Mouse (Mus musculus) kidney, postnatal 0 days (tissue): Measurements from ENCODE around the gene Gm20388. TPM values are rescaled to one million over a fixed set of nuclear protein-coding genes. Genes with fewer than 3 reads are reported as not detected.

ENCODE experiments used
- ATAC-seq: fragments of 200-750 bp; cut with Nextera tagmentation; replicated peaks from 2 replicates; pipeline ENCODE4 v1.8.0; 2017; ENCODE audit warnings: low read depth, moderate number of reproducible peaks, moderate TSS enrichment, moderate library complexity; ENCODE audit not compliant: low FRiP score
- DNase-seq: peaks from one replicate; pipeline ENCODE4 v3.0.0-alpha.2; 2016; ENCODE audit warnings: low spot score
- H3K27ac ChIP-seq: fragments of 300-500 bp; sonication (generic); 2 replicates; pipeline ENCODE4 v1.5.1; 2014; ENCODE audit warnings: mild to moderate bottlenecking
- H3K27me3 ChIP-seq: fragments of 300-500 bp; sonication (generic); 2 replicates; pipeline ENCODE4 v1.6.1; 2014; ENCODE audit warnings: low read length, mixed read lengths; ENCODE audit not compliant: insufficient read depth
- H3K36me3 ChIP-seq: fragments of 300-500 bp; sonication (generic); 2 replicates; pipeline ENCODE4 v1.6.1; 2014; ENCODE audit warnings: low read length, mixed read lengths; ENCODE audit not compliant: insufficient read depth
- H3K4me1 ChIP-seq: fragments of 300-500 bp; sonication (generic); replicated peaks from 2 replicates; pipeline ENCODE4 v1.6.1; 2014; ENCODE audit warnings: antibody characterized with exemption, low read length, mixed read lengths; ENCODE audit not compliant: insufficient read depth
- H3K4me2 ChIP-seq: fragments of 300-500 bp; sonication (generic); 2 replicates; pipeline ENCODE4 v1.6.1; 2014; ENCODE audit warnings: mild to moderate bottlenecking, low read length, moderate library complexity, mixed read lengths
- H3K4me3 ChIP-seq: fragments of 300-500 bp; sonication (generic); replicated peaks from 2 replicates; pipeline ENCODE4 v1.5.1; 2014; ENCODE audit warnings: low read depth, low read length
- H3K9ac ChIP-seq: fragments of 300-500 bp; sonication (generic); 2 replicates; pipeline ENCODE4 v1.6.1; 2014; ENCODE audit warnings: low read depth, low read length
- H3K9me3 ChIP-seq: fragments of 300-500 bp; sonication (generic); replicated peaks from 2 replicates; pipeline ENCODE4 v1.6.1; 2016; ENCODE audit warnings: low read length, inconsistent platforms, mixed read lengths
- CTCF ChIP-seq: IDR thresholded peaks from 2 replicates; pipeline ENCODE4 v1.5.1; 2016; ENCODE audit warnings: antibody characterized with exemption, low read depth, mild to moderate bottlenecking, moderate library complexity
- WGBS: fragments of 180-500 bp; shearing (Covaris S2); extraction: QIAGEN DNeasy Blood & Tissue Kit; methylation state at CpG from one replicate; pipeline ENCODE4 v1.1.7; 2014; 5-methylcytosine and 5-hydroxymethylcytosine counted together
- polyA plus RNA-seq: library from polyadenylated mRNA; unstranded; fragments of >200 nt; fragmentation: Nextera tagmentation; extraction: Ambion mirVana; gene quantifications from 2 replicates; pipeline ENCODE4 v1.2.1, GENCODE M21; 2015

Gm20388 gene
- polyA plus RNA-seq, 1 experiment from 2014 or later, result not detected

DNA sequence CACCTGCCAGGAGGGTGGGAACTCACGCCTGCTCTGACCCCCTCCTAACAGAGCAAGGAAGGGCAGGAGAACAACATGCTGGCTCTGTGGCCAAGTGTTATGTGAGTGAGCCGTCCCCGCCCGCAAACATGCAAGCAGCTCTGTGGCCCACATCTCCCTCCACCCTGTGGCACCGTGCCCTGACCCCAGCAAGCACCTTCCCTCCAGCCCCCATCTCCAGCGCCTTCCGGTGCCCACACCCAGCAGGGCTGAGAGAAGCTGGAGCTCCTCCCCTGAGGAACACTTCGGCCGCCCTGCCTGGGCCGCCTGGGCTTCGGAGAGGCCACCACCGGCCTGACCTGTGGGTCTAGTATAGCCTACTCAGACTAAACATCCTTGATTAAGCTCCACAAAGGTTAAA, 1535.5 kb downstream of the Gm20388 start:
- H3K4me3 ChIP-seq, result no peak overlapping the region
- ATAC-seq, result no peak; the same call in 1 of the 2 replicates
- WGBS, result 67% methylated on average over 12 of the region's 12 CpGs
- TF ChIP-seq CTCF, result no peak
- no peaks in the 10 kb centered on the region for H3K9me3 ChIP-seq
- no peaks in the 10 kb centered on the region for H3K36me3 ChIP-seq
- no peaks in the 10 kb centered on the region for H3K4me1 ChIP-seq
- no peak overlapping the region for H3K4me2 ChIP-seq
- no peak overlapping the region for H3K27ac ChIP-seq
- DNase-seq, result no peak
- H3K9ac ChIP-seq, result no peak overlapping the region
- no peaks in the 10 kb centered on the region for H3K27me3 ChIP-seq

DNA sequence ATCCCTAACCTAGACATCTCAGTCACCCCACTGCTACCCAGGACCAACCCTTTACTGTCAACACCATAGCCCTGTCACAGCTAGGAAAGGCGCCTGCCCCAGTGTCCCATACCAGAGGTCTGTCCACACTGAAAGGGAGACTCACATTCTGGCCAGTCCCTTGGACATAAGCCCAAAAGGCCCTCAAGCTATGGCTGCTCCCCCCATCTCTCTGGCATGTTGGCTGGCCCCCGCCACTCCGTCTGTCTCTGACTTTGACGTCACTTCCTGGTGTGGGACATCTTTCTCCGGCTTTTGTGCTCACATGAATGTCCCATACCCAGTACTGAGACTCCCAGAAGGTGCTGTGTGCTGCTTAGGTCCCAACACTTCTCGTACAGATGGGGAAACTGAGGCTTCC, 1536.2 kb downstream of the Gm20388 start:
- Histone ChIP-seq H3K36me3 (no peaks in the 10 kb centered on the region), H3K4me3 (no peak overlapping the region)

DNA sequence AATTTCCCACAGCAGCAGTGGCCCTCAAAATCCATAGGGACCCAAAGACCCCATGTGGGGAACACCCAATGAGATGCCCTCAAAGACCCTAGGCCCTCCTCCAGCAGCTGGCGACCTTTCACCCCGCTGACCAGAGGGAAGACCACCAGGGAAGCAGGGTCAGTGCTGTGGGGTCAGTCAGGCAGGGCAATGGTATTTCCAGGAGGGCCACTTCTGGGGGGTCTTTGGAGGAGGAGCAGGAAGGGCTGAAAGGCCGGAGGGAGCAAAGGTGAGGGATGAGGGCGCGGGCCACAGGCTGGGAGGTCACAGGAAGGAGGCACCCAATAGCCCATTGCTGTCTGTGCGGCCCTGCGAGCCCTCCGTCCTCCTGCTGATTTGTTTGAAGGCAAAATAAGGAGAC, 1539.6 kb downstream of the Gm20388 start:
- Histone ChIP-seq H3K36me3 (no peaks in the 10 kb centered on the region), H3K9ac (no peak overlapping the region), H3K27me3 (no peaks in the 10 kb centered on the region), H3K9me3 (no peaks in the 10 kb centered on the region), H3K27ac (no peak overlapping the region), H3K4me2 (no peak overlapping the region), H3K4me1 (no peaks in the 10 kb centered on the region), H3K4me3 (no peak overlapping the region)
- no peak for DNase-seq
- no peak for TF ChIP-seq CTCF
- WGBS, result 51% methylated on average over 8 of the region's 8 CpGs
- 0 out of 2 replicates have a peak, but pooled peaks have one; percentile 8 for ATAC-seq

More for the DNA sequence above, 1536.2 kb downstream of the Gm20388 start:
- H3K4me1 ChIP-seq, result no peaks in the 10 kb centered on the region
- no peak for ATAC-seq
- TF ChIP-seq CTCF, result no peak
- WGBS, result 69% methylated on average over 6 of the region's 6 CpGs
- no peaks in the 10 kb centered on the region for H3K9me3 ChIP-seq
- H3K9ac ChIP-seq, result no peak overlapping the region
- no peak overlapping the region for H3K4me2 ChIP-seq
- H3K27ac ChIP-seq, result no peak overlapping the region
- no peaks in the 10 kb centered on the region for H3K27me3 ChIP-seq
- DNase-seq, result peak; percentile 37

DNA sequence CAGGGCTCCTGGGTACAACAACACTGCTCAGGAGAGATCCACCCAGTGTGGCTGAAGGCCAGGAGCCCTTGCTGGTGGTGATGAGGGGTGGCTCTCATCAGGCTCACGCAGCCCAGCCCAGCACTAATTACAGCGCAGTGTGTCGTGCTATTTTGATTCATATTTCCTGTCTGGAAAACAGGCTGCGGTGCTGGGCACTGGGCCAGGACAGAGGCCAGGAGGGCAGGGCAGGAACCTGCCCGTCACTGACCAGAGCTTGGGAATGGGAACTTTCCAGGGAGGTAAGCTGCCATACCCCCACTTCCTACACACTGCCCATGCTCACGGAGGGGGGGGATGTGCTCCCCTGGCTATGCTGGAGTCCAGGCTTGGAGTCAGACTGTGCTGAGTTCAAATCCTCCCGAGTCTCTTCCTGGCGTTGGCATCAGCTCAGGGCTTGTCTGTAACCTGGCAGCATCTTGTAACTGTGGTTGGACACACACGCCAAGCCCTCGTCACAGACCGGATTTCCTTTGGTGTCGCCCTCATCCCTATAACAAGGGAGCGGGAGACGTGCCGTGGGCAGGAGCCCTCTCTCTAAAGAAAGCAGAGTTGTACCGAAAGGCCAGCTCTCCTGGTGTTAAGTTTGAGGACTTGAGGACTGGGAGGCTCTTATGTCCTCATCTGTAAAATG, 1540.9 kb downstream of the Gm20388 start:
- peak; percentile 81 for DNase-seq
- peak; percentile 65 for ATAC-seq
- Histone ChIP-seq H3K9me3 (no peaks in the 10 kb centered on the region), H3K4me3 (no peak overlapping the region), H3K27ac (peak overlapping the region; percentile 20; the same call in 1 of the 2 replicates), H3K9ac (no peak overlapping the region), H3K27me3 (no peaks in the 10 kb centered on the region), H3K4me2 (no peak overlapping the region; the same call in 1 of the 2 replicates), H3K36me3 (no peaks in the 10 kb centered on the region), H3K4me1 (no peaks in the 10 kb centered on the region)
- no peak for TF ChIP-seq CTCF
- 48% methylated on average over 16 of the region's 16 CpGs for WGBS

DNA sequence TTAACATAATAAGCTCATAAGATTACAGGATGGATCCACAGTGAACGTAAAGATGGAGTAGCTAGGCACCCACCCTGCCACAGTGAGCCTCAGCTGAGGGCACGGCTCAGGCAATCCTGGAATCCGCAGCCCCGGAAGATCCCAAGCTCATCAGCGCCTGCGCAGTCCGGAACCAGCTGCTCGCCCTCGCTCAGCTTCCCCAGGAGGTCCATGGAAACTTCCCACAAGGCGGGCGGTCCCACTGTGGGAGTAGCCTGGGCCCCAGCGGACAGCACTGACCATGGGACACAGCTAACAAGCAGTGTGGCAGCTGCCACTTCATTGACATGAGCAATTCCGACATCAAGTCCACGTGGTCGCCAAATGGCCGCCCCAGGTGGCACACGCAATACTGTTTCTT, 1544.1 kb downstream of the Gm20388 start:
- WGBS, result 86% methylated on average over 17 of the region's 17 CpGs
- Histone ChIP-seq H3K27ac (no peak overlapping the region), H3K9me3 (no peaks in the 10 kb centered on the region), H3K9ac (no peak overlapping the region), H3K4me3 (no peak overlapping the region), H3K27me3 (no peaks in the 10 kb centered on the region), H3K4me2 (no peak overlapping the region), H3K36me3 (no peaks in the 10 kb centered on the region), H3K4me1 (no peaks in the 10 kb centered on the region)
- ATAC-seq (no peak), DNase-seq (no peak)
- TF ChIP-seq CTCF, result no peak

DNA sequence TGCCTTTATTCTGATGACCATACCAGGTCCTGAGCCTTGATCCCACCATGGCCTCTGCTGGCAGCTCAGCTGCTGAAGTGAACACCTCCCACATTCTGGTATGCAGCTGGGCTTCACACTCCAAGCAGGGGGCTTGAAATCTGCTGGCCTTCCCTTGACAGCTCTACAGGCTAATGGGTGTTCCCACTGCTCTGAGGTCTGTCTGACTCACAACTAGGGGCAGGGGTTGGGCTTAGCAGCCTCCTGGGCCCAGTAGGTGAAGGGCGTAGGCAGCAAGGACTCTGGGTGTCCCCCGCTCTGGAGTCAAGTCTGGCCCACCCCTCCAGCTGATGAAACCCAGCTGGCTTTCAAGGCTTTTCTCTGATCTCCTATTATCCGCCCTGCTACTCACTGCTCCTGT, 1550.6 kb downstream of the Gm20388 start:
- DNase-seq (peak; percentile 51), ATAC-seq (peak; percentile 46; the same call in 1 of the 2 replicates)
- Histone ChIP-seq H3K4me3 (no peak overlapping the region), H3K27me3 (no peaks in the 10 kb centered on the region), H3K9me3 (no peaks in the 10 kb centered on the region), H3K9ac (no peak overlapping the region), H3K4me2 (no peak overlapping the region), H3K4me1 (0 out of 2 replicates have a peak, but pooled peaks cover 4% of the 10 kb centered on the region), H3K36me3 (no peaks in the 10 kb centered on the region), H3K27ac (no peak overlapping the region)
- TF ChIP-seq CTCF, result no peak
- 26% methylated on average over 3 of the region's 3 CpGs for WGBS
